Mouse (Mus musculus) fat pad, adult 2 months (tissue): ENCODE measurements around the gene Clca3a2.
"Not testable (repeated sequence)": the region's sequence is repeated elsewhere in the genome, so short reads cannot be mapped to it uniquely, and the experiment has no call there.

Experiments used
- DNase-seq: peaks from one replicate; pipeline ENCODE4 v3.0.0-alpha.2; 2011; ENCODE audit warnings: low read depth, low spot score; ENCODE audit errors: extremely low read depth

Gene Clca3a2

GRCm38 (mm10) chr3:144749062-144749963 is 70.0 kb downstream of the Clca3a2 start:
- not testable (repeated sequence) for DNase-seq

GRCm38 (mm10) chr3:144747706-144748105 is 71.6 kb downstream of the Clca3a2 start:
- not testable (repeated sequence) for DNase-seq
